In genomic region chr10:67226109-67226508, GRCm38 (mm10) we compare ENCODE assay signal across 7 mouse cellular contexts. TPM values are rescaled to one million over a fixed set of nuclear protein-coding genes. Genes with fewer than 3 reads are reported as not detected.
DNase-seq lines count a peak whose midpoint lies in the region; ATAC-seq and TF ChIP-seq lines count a peak whose summit lies in the region.

No protein-coding gene starts in this region.

- no peak overlapping the region for H3K9ac ChIP-seq in neural tube, embryonic 13.5 days
- no peak overlapping the region for H3K9ac ChIP-seq in lung, postnatal 0 days (replicated peaks; ENCODE audit: low read depth)

- no peak overlapping the region for H3K4me3 ChIP-seq in neural tube, embryonic 13.5 days
- H3K4me3 ChIP-seq in lung, postnatal 0 days (ENCODE audit: low read depth, low read length), result no peak overlapping the region

- DNase-seq in neural tube, embryonic 10.5 days (ENCODE audit: extremely low spot score, low spot score), result no peak
- peak; percentile 33 for DNase-seq in cerebellum, adult 8-10 months
- peak; percentile 76 to 86 for DNase-seq in heart, adult 18-20 months
- peak; percentile 28 to 50 for DNase-seq in kidney, postnatal 4 days
- DNase-seq in lung, postnatal 0 days (ENCODE audit: low spot score), result peak; percentile 71
- DNase-seq in telencephalon, adult 2 months (ENCODE audit: low read depth, low spot score), result peak; percentile 60

- no peak for TF ChIP-seq EP300 in lung, postnatal 0 days (IDR thresholded peaks at IDR 0.05)

- peaks cover 65% of the 10 kb centered on the region for H3K36me3 ChIP-seq in neural tube, embryonic 13.5 days
- H3K36me3 ChIP-seq in lung, postnatal 0 days (ENCODE audit: insufficient read depth, low read length), result peaks cover 9% of the 10 kb centered on the region; the same call in 1 of the 2 replicates

- 83% methylated on average over 7 of the region's 7 CpGs for WGBS in neural tube, embryonic 13.5 days
- WGBS in lung, postnatal 0 days, result 42% methylated on average over 7 of the region's 7 CpGs

- H3K4me2 ChIP-seq in neural tube, embryonic 13.5 days, result no peak overlapping the region
- no peak overlapping the region for H3K4me2 ChIP-seq in lung, postnatal 0 days (replicated peaks; ENCODE audit: low read depth, low read length)

- TF ChIP-seq CTCF in lung, postnatal 0 days (IDR thresholded peaks at IDR 0.05), result no peak

- H3K4me1 ChIP-seq in neural tube, embryonic 13.5 days (replicated peaks), result peaks cover 12% of the 10 kb centered on the region; the same call in 1 of the 2 replicates
- H3K4me1 ChIP-seq in lung, postnatal 0 days (ENCODE audit: insufficient read depth, low read depth, low read length), result 0 out of 2 replicates have a peak, but pooled peaks cover 3% of the 10 kb centered on the region

- ATAC-seq in neural tube, embryonic 13.5 days (ENCODE audit: low read depth), result no peak
- ATAC-seq in lung, postnatal 0 days, result peak; percentile 75

- H3K9me3 ChIP-seq in neural tube, embryonic 13.5 days, result no peaks in the 10 kb centered on the region
- H3K9me3 ChIP-seq in lung, postnatal 0 days (ENCODE audit: low read length), result no peaks in the 10 kb centered on the region

- H3K27me3 ChIP-seq in neural tube, embryonic 13.5 days, result no peaks in the 10 kb centered on the region
- no peaks in the 10 kb centered on the region for H3K27me3 ChIP-seq in lung, postnatal 0 days (replicated peaks; ENCODE audit: insufficient read depth, low read length)

- H3K27ac ChIP-seq in neural tube, embryonic 13.5 days (replicated peaks), result peak overlapping the region; percentile 38
- H3K27ac ChIP-seq in lung, postnatal 0 days (ENCODE audit: low read length), result 0 out of 2 replicates have a peak overlapping the region, but pooled peaks have one; percentile 20

RNA-seq across cellular contexts. Expression of gene Nrbf2, which starts 59.0 kb away (rescaled TPM):
- 40.9 and 42.2 TPM in 2 replicates for polyA plus RNA-seq in neural tube, embryonic 13.5 days (2015; fragmentation: Nextera tagmentation; extraction: Ambion mirVana)
- 1 to 10 TPM; 6.8 to 6.9 TPM for total RNA-seq in heart, adult 18-20 months (2021)
- 40.6 and 43.8 TPM in 2 replicates for polyA plus RNA-seq in lung, postnatal 0 days (2015; fragmentation: Nextera tagmentation; extraction: Ambion mirVana)
